Mouse (Mus musculus) G1E (cell line): ENCODE results near the gene Lrrfip1. TPM values are rescaled to one million over a fixed set of nuclear protein-coding genes. Genes with fewer than 3 reads are reported as not detected.

Experiments used
- ATAC-seq: 2 replicates; pipeline ENCODE4 v1.8.0; 2016; ENCODE audit warnings: mild to moderate bottlenecking; ENCODE audit not compliant: insufficient number of reproducible peaks, poor library complexity, low FRiP score, severe bottlenecking; ENCODE audit errors: extremely low read depth
- DNase-seq: peaks from one replicate; pipeline ENCODE4 v3.0.0; 2012; ENCODE audit warnings: low spot score
- H3K27me3 ChIP-seq: 2 replicates; pipeline ENCODE4 v1.6.1; 2012; ENCODE audit warnings: mild to moderate bottlenecking, low read length, inconsistent platforms; ENCODE audit not compliant: insufficient read depth
- H3K36me3 ChIP-seq: replicated peaks from 2 replicates; pipeline ENCODE3; 2012; ENCODE audit warnings: mild to moderate bottlenecking, inconsistent platforms
- H3K4me1 ChIP-seq: 2 replicates; pipeline ENCODE4 v1.6.1; 2012; ENCODE audit warnings: low read depth, low read length, inconsistent platforms, mixed read lengths; ENCODE audit not compliant: insufficient read depth
- H3K4me3 ChIP-seq: 2 replicates; pipeline ENCODE4 v1.5.1; 2012; ENCODE audit warnings: low read depth, mild to moderate bottlenecking, inconsistent platforms, low read length, moderate library complexity, mixed read lengths
- H3K9me3 ChIP-seq: replicated peaks from 2 replicates; pipeline ENCODE4 v1.6.1; 2012; ENCODE audit warnings: inconsistent platforms
- CTCF ChIP-seq: IDR thresholded peaks from 2 replicates; pipeline ENCODE4 v1.5.1; 2012; ENCODE audit warnings: low read depth, low read length, inconsistent platforms, mixed read lengths
- GATA1 ChIP-seq: IDR thresholded peaks from 2 replicates; pipeline ENCODE4 v1.6.1; 2012; ENCODE audit warnings: borderline replicate concordance, low read length, inconsistent platforms, mixed read lengths
- GATA2 ChIP-seq: IDR thresholded peaks from 2 replicates; pipeline ENCODE4 v1.6.1; 2012; ENCODE audit warnings: low read depth, low read length, inconsistent platforms, borderline replicate concordance
- POLR2AphosphoS5 ChIP-seq: IDR thresholded peaks from 2 replicates; pipeline ENCODE4 v1.6.1; 2012; ENCODE audit warnings: low read depth, low read length, inconsistent platforms; ENCODE audit not compliant: insufficient replicate concordance
- TAL1 ChIP-seq: conservative IDR thresholded peaks from 2 replicates; pipeline ENCODE4 v1.6.1; 2012; ENCODE audit warnings: low read depth, low read length, inconsistent platforms, mixed read lengths
- polyA plus RNA-seq: library from polyadenylated mRNA; stranded (reverse); fragments of >175 nt; gene quantifications from 2 replicates; pipeline ENCODE4 v1.2.3, GENCODE M21; 2012
- total RNA-seq, 2 experiments: library from RNA; stranded (forward) in 1 of 2; stranded (reverse) in 1 of 2; fragments of 200-1000 nt in 1 of 2; fragments of >200 nt in 1 of 2; fragmentation: Nextera tagmentation in 1 of 2; gene quantifications; 2 replicates each; pipeline ENCODE4 v1.2.3; 2014 to 2017

Gene Lrrfip1
- total and polyA plus RNA-seq, 3 experiments: 0.22 TPM; not detected in 2

GRCm38 (mm10) chr1:91098887-91099286 lies 100.3 kb downstream of the Lrrfip1 start:
- H3K4me3 ChIP-seq: no peak overlapping the region
- H3K36me3 ChIP-seq: no peaks in the 10 kb centered on the region
- no peaks in the 10 kb centered on the region for H3K27me3 ChIP-seq
- no peaks in the 10 kb centered on the region for H3K4me1 ChIP-seq
- peaks cover 80% of the 10 kb centered on the region for H3K9me3 ChIP-seq
- TF ChIP-seq GATA1: no peak
- TF ChIP-seq CTCF: no peak
- TF ChIP-seq GATA2: no peak
- TF ChIP-seq TAL1: no peak
- no peak for TF ChIP-seq POLR2AphosphoS5
- DNase-seq (no peak), ATAC-seq (no peak)

GRCm38 (mm10) chr1:91101709-91102440 lies 103.3 kb downstream of the Lrrfip1 start:
- Histone ChIP-seq H3K4me1 (no peaks in the 10 kb centered on the region), H3K36me3 (no peaks in the 10 kb centered on the region), H3K27me3 (no peaks in the 10 kb centered on the region), H3K9me3 (peaks cover 73% of the 10 kb centered on the region), H3K4me3 (no peak overlapping the region)
- DNase-seq (no peak), ATAC-seq (no peak)
- TF ChIP-seq GATA2 (no peak), TAL1 (no peak), CTCF (no peak), GATA1 (no peak), POLR2AphosphoS5 (no peak)

GRCm38 (mm10) chr1:91103366-91103983 lies 104.9 kb downstream of the Lrrfip1 start:
- ATAC-seq (no peak), DNase-seq (no peak)
- H3K27me3 ChIP-seq: no peaks in the 10 kb centered on the region
- H3K4me1 ChIP-seq: no peaks in the 10 kb centered on the region
- TF ChIP-seq CTCF: no peak
- TF ChIP-seq GATA1: no peak
- no peak for TF ChIP-seq POLR2AphosphoS5
- TF ChIP-seq GATA2: no peak
- TF ChIP-seq TAL1: no peak
- no peaks in the 10 kb centered on the region for H3K36me3 ChIP-seq
- no peak overlapping the region for H3K4me3 ChIP-seq
- peaks cover 71% of the 10 kb centered on the region for H3K9me3 ChIP-seq

- DNase-seq (no peak), ATAC-seq (no peak)
- Histone ChIP-seq H3K9me3 (peaks cover 56% of the 10 kb centered on the region), H3K36me3 (no peaks in the 10 kb centered on the region), H3K4me1 (no peaks in the 10 kb centered on the region), H3K4me3 (no peak overlapping the region), H3K27me3 (no peaks in the 10 kb centered on the region)
- TF ChIP-seq POLR2AphosphoS5 (no peak), TAL1 (no peak), GATA2 (no peak), GATA1 (no peak), CTCF (no peak)
Observed at GRCm38 (mm10) chr1:91107548-91107947, 109.0 kb downstream of the Lrrfip1 start.

GRCm38 (mm10) chr1:91109302-91109701 lies 110.8 kb downstream of the Lrrfip1 start:
- no peak for ATAC-seq
- Histone ChIP-seq H3K4me1 (no peaks in the 10 kb centered on the region), H3K4me3 (no peak overlapping the region), H3K9me3 (peaks cover 53% of the 10 kb centered on the region), H3K27me3 (no peaks in the 10 kb centered on the region), H3K36me3 (no peaks in the 10 kb centered on the region)
- no peak for DNase-seq
- TF ChIP-seq POLR2AphosphoS5: no peak
- TF ChIP-seq GATA1: no peak
- TF ChIP-seq TAL1: no peak
- no peak for TF ChIP-seq GATA2
- TF ChIP-seq CTCF: no peak

- H3K9me3 ChIP-seq: peaks cover 53% of the 10 kb centered on the region
- no peaks in the 10 kb centered on the region for H3K4me1 ChIP-seq
- ATAC-seq (no peak), DNase-seq (no peak)
- H3K4me3 ChIP-seq: no peak overlapping the region
- H3K27me3 ChIP-seq: no peaks in the 10 kb centered on the region
- no peaks in the 10 kb centered on the region for H3K36me3 ChIP-seq
- no peak for TF ChIP-seq TAL1
- TF ChIP-seq POLR2AphosphoS5: no peak
Observed at GRCm38 (mm10) chr1:91112171-91112570, 113.6 kb downstream of the Lrrfip1 start.
